Mouse (Mus musculus) pancreas, adult 10 weeks (tissue): ENCODE data around the gene Ptpn9. TPM values are rescaled to one million over a fixed set of nuclear protein-coding genes. Genes with fewer than 3 reads are reported as not detected.

ENCODE experiments used
- polyA plus RNA-seq: library from polyadenylated mRNA; stranded (reverse); fragments of 350-450 nt; fragmentation: Illumina TruSeq; extraction: RNeasy Lipid Tissue Mini Kit (QIAGEN cat#74804); gene quantifications from one replicate; pipeline ENCODE4 v1.2.3, GENCODE M21; 2015; ENCODE audit warnings: low read depth, low replicate concordance; ENCODE audit not compliant: insufficient read depth

Ptpn9 gene
- polyA plus RNA-seq: 6.2 TPM

DNA sequence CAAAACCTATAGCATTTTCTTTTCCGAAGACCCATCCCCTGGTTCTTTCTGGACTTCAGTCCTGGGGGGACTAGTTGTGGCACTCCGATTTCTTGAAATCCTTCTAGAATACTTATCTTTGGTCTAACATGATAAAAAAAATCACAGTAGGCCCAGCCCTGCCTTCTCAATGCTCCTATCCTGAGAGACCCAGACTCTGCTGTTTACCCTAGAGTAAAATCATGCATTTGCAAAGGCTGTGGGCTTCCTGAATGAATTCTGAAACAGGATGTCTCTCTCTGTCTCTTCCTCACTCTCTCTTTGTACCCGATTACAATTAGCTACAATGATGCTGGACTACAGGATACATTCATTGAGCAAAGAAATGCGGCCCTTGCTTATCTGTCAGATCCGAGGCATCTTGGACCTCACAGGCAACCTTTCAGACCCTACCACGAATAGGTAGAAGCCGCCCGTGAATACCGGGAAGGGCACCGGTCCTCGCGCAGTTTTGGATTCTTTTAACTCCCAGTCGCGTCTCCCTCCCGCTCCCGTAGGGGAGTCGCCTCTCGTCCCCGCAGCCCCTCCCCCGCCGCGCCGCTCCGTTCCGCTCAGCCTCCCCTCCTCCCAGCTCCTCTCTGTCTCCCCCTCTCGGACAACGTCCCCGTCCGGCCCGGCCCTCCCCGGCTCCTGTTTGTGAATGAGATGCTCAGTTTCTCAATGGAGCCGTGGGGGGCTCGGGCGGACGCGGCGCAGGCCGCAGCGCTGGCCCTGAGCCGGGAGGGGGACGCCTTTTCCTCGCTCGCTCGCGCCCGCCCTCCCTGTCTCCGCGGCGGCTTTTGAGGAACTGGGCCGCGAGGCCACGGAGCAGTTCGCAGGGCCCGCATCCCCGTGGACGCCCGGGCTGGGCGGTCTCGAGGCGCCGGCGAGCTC, at the start of gene Ptpn9:
TSS of gene Ptpn9 (plus strand) at position 638 of the 912 bp plus-strand sequence.

DNA sequence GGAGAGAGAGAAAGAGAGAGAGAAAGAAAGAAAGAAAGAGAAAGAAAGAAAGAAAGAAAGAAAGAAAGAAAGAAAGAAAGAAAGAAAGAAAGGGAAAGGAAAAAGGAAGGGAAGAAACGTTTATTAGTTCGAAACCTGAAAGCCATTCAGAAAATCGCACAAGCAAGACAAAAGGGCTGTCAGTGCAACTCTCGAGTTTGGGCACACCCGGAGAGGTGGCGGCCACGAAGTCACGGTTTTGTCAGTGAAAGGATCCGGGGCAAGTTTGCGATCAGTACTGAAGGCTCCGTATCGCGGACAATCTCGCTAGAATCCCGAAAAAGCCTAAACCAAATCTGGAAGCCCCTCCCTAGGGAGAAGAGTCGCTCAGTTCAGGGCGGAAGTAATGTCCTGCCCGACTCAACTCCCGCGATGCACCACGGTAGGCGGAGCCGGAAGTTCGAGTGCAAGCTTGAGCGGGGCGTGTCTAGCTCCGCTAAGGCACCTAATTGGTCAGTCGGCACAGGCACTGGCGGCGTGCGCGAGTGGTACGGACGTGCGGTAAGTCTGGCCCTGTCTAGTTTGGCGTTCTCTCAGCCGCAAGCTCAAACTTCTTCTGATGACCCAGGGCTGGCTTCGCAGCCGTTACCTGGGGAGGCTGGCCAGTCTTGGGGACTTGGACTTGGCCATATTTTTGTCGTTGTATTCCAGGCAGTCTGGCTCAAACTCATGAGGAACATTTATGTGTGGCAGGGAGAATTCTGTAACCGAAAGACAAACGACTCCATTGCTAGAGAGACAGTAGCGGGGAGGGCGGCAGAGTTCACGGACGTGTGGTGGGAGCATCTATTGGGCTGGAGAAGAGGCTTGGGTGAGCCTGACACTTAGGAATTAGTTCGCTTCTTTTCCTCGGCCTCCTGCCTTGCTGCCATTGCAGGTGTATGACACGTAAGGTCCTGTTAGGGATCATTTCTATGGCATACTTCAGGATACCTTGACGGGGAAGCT, 44.0 kb upstream of the Ptpn9 start, which contains the start of gene Snupn:
TSS of gene Snupn (plus strand) at position 465 of the 987 bp plus-strand sequence.

DNA sequence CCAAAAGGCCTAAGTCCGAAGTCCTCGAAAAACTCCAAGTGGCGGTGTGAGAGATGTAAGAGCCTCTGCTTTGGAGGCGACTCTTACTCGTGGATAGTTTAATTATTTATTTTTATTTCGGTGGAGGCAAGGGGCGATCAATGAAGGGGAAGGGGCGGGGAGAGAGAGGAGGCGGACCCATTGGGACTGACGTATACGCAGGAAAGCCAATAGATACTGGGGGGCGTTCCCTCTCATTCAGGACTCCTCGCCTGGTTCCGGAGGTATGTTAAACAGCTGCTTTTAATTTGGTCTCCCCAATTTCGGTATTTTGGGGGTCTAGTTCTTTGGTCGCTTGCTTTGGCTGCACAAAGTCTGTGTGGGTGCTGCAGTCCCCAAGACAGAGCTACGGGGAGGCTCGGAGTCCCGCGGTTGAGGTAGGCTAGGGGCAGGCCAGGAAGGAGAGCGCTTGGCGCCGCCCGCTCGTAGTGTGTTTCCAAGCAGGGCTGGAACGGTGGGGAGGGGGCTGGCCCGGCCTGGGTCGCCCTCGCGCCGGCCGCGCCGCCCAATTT, 77.2 kb downstream of the Ptpn9 start, which contains the start of gene Sin3a:
TSS of gene Sin3a (plus strand) at position 240 of the 551 bp plus-strand sequence.

Other genes starting within 250 kb of the Ptpn9 start
- 0.42 TPM for gene Lingo1, start 198.5 kb upstream of the Ptpn9 start, polyA plus RNA-seq
- not detected for gene Odf3l1, start 130.2 kb upstream of the Ptpn9 start, polyA plus RNA-seq
- gene Cspg4, start 129.9 kb upstream of the Ptpn9 start, polyA plus RNA-seq: 3.8 TPM
- gene Snx33, start 66.6 kb upstream of the Ptpn9 start, polyA plus RNA-seq: 4.6 TPM
- gene Imp3, start 57.4 kb upstream of the Ptpn9 start, polyA plus RNA-seq: 35.8 TPM
- 2.2 TPM for gene Snupn, start 44.0 kb upstream of the Ptpn9 start, polyA plus RNA-seq
- 8.1 TPM for gene Sin3a, start 77.1 kb downstream of the Ptpn9 start, polyA plus RNA-seq
- 44.7 TPM for gene Man2c1, start 135.8 kb downstream of the Ptpn9 start, polyA plus RNA-seq
- gene Neil1, start 153.4 kb downstream of the Ptpn9 start, polyA plus RNA-seq: 3.1 TPM
- 27.4 TPM for gene Commd4, start 163.4 kb downstream of the Ptpn9 start, polyA plus RNA-seq
- not detected for gene Trcg1, start 241.6 kb downstream of the Ptpn9 start, polyA plus RNA-seq